Mouse (Mus musculus): ENCODE data around the gene Nek10. TPM values are rescaled to one million over a fixed set of nuclear protein-coding genes. Genes with fewer than 3 reads are reported as not detected.

Nek10 gene
- polyA plus RNA-seq, 1 experiment = 0.08 TPM

GRCm38 (mm10) chr14:14871121-14871520 lies 67.9 kb downstream of the Nek10 start:
- DNase-seq = no peak
- TF ChIP-seq POLR2A (IDR thresholded peaks at IDR 0.05; ENCODE audit: borderline replicate concordance, insufficient read depth, low read length) (no peak), CTCF (IDR thresholded peaks at IDR 0.05; ENCODE audit: borderline replicate concordance, insufficient read depth, low read depth, low read length) (no peak)

GRCm38 (mm10) chr14:14871700-14872099 lies 68.5 kb downstream of the Nek10 start:
- no peak for TF ChIP-seq POLR2A (IDR thresholded peaks at IDR 0.05; ENCODE audit: borderline replicate concordance, insufficient read depth, low read length)
- TF ChIP-seq CTCF (IDR thresholded peaks at IDR 0.05; ENCODE audit: borderline replicate concordance, insufficient read depth, low read depth, low read length) = no peak
- peak; percentile 43 to 67 for DNase-seq
- Histone ChIP-seq H3K4me1 (ENCODE audit: control insufficient read depth, insufficient read depth, low read length) (peaks cover 11% of the 10 kb centered on the region), H3K27ac (ENCODE audit: insufficient read depth, low read length) (no peak overlapping the region), H3K4me3 (replicated peaks; ENCODE audit: insufficient read depth, low read depth, low read length) (no peak overlapping the region), H3K27me3 (ENCODE audit: control insufficient read depth, insufficient read depth, low read length) (no peaks in the 10 kb centered on the region)
- 13% methylated on average over 4 of the region's 4 CpGs for WGBS

More at GRCm38 (mm10) chr14:14871121-14871520, 67.9 kb downstream of the Nek10 start:
- 77% methylated on average over 1 of the region's 1 CpGs for WGBS
- Histone ChIP-seq H3K4me1 (ENCODE audit: control insufficient read depth, insufficient read depth, low read length) (peaks cover 11% of the 10 kb centered on the region), H3K27me3 (ENCODE audit: control insufficient read depth, insufficient read depth, low read length) (no peaks in the 10 kb centered on the region), H3K27ac (ENCODE audit: insufficient read depth, low read length) (no peak overlapping the region), H3K4me3 (replicated peaks; ENCODE audit: insufficient read depth, low read depth, low read length) (no peak overlapping the region)

- H3K4me3 ChIP-seq (replicated peaks; ENCODE audit: insufficient read depth, low read depth, low read length) = no peak overlapping the region
- no peaks in the 10 kb centered on the region for H3K27me3 ChIP-seq (ENCODE audit: control insufficient read depth, insufficient read depth, low read length)
- DNase-seq = peak; percentile 36 to 47
- 21% methylated on average over 4 of the region's 4 CpGs for WGBS
- H3K27ac ChIP-seq (ENCODE audit: insufficient read depth, low read length) = no peak overlapping the region
- peaks cover 8% of the 10 kb centered on the region for H3K4me1 ChIP-seq (ENCODE audit: control insufficient read depth, insufficient read depth, low read length)
- TF ChIP-seq CTCF (IDR thresholded peaks at IDR 0.05; ENCODE audit: borderline replicate concordance, insufficient read depth, low read depth, low read length) = no peak
- no peak for TF ChIP-seq POLR2A (IDR thresholded peaks at IDR 0.05; ENCODE audit: borderline replicate concordance, insufficient read depth, low read length)
Measured at GRCm38 (mm10) chr14:14893932-14894652, 90.9 kb downstream of the Nek10 start.

DNA sequence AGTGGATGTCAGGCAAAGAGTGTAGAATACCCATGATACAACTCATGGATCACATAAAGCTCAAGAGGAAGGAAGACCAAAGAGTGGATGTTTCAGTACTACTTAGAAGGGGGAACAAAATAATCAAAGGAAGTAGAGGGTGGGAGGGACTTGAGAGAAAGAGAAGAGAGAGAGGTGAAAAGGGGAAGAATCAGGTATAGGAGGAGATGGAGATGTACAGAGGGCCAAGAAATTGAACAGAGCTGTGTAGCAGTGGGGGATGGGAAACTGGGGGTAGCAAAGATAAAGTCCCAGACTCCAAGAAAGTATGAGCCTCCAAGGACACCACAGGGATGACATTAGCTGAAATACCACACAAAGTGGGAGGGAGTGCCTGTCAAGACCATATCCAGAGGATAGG lies 91.6 kb downstream of the Nek10 start:
- DNase-seq = no peak
- no peak for TF ChIP-seq CTCF (IDR thresholded peaks at IDR 0.05; ENCODE audit: borderline replicate concordance, insufficient read depth, low read depth, low read length)
- no peak for TF ChIP-seq POLR2A (IDR thresholded peaks at IDR 0.05; ENCODE audit: borderline replicate concordance, insufficient read depth, low read length)
- no peak overlapping the region for H3K4me3 ChIP-seq (replicated peaks; ENCODE audit: insufficient read depth, low read depth, low read length)
- no peak overlapping the region for H3K27ac ChIP-seq (ENCODE audit: insufficient read depth, low read length)
- peaks cover 8% of the 10 kb centered on the region for H3K4me1 ChIP-seq (ENCODE audit: control insufficient read depth, insufficient read depth, low read length)
- no peaks in the 10 kb centered on the region for H3K27me3 ChIP-seq (ENCODE audit: control insufficient read depth, insufficient read depth, low read length)

DNA sequence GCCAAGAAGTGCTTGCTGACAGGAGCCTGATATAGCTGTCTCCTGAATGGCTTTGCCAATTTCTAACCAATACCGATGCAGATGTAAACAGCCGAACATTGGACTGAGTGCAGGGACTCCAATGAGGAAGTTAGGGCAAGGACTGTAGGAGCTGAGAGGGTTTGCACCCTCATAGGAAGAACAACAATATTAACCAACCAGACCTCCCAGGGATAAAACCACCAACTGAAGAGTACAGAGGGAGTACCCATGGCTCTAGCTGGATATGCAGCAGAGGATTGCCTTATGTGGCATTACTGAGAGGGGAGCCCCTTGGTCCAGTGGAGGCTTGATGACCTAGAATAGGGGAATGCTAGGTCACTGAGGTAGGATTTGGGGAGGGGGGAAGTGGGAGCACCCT lies 92.1 kb downstream of the Nek10 start:
- 91% methylated on average over 2 of the region's 2 CpGs for WGBS
- TF ChIP-seq POLR2A (IDR thresholded peaks at IDR 0.05; ENCODE audit: borderline replicate concordance, insufficient read depth, low read length) = no peak
- TF ChIP-seq CTCF (IDR thresholded peaks at IDR 0.05; ENCODE audit: borderline replicate concordance, insufficient read depth, low read depth, low read length) = no peak
- H3K27ac ChIP-seq (ENCODE audit: insufficient read depth, low read length) = no peak overlapping the region
- H3K27me3 ChIP-seq (ENCODE audit: control insufficient read depth, insufficient read depth, low read length) = no peaks in the 10 kb centered on the region
- H3K4me1 ChIP-seq (ENCODE audit: control insufficient read depth, insufficient read depth, low read length) = peaks cover 8% of the 10 kb centered on the region
- no peak for DNase-seq
- no peak overlapping the region for H3K4me3 ChIP-seq (replicated peaks; ENCODE audit: insufficient read depth, low read depth, low read length)

DNA sequence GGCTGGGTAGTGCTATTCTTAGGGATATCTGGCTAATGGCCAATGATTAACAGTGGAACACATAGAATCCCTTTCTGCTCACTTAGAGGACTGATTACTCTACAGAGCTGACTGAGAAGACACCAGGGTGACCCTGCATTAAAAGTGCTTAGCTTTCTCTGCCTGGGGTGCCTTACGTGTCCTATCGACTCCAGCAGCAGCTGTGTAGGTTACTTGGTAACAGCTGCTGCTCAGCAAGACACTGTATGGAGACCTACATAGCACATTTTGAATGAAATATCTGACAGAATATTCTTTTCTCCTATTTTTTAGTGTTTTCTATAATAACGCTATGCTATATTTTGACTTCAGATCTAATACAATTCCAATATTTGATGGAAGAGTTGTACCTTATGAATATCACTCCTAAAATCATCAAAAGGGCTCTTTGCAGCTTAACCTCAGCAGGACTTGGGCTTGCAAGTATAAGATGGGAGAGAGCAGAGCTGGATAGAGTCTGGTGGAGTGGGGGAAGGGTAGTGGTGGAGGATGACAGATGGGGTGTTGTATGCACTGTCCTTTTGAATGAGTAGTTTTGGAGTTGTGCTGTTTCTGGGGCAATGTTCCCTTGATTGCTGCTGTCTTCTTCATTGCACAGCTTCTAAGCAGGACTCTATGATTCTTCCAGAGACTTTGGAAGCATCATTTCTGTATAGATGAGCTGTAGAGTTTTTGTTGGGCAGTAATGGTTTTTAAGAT lies 93.4 kb downstream of the Nek10 start:
- Histone ChIP-seq H3K4me1 (ENCODE audit: control insufficient read depth, insufficient read depth, low read length) (peaks cover 8% of the 10 kb centered on the region), H3K27me3 (ENCODE audit: control insufficient read depth, insufficient read depth, low read length) (no peaks in the 10 kb centered on the region), H3K27ac (ENCODE audit: insufficient read depth, low read length) (no peak overlapping the region), H3K4me3 (replicated peaks; ENCODE audit: insufficient read depth, low read depth, low read length) (no peak overlapping the region)
- TF ChIP-seq POLR2A (IDR thresholded peaks at IDR 0.05; ENCODE audit: borderline replicate concordance, insufficient read depth, low read length) (no peak), CTCF (IDR thresholded peaks at IDR 0.05; ENCODE audit: borderline replicate concordance, insufficient read depth, low read depth, low read length) (no peak)
- no peak for DNase-seq
- WGBS = 47% methylated on average over 3 of the region's 3 CpGs

GRCm38 (mm10) chr14:14904750-14905529 lies 101.7 kb downstream of the Nek10 start:
- no peak for TF ChIP-seq POLR2A (IDR thresholded peaks at IDR 0.05; ENCODE audit: borderline replicate concordance, insufficient read depth, low read length)
- peak; percentile 85 for TF ChIP-seq CTCF (IDR thresholded peaks at IDR 0.05; ENCODE audit: borderline replicate concordance, insufficient read depth, low read depth, low read length)
- WGBS = 13% methylated on average over 9 of the region's 9 CpGs
- DNase-seq = peak; percentile 71 to 73
- Histone ChIP-seq H3K4me1 (ENCODE audit: control insufficient read depth, insufficient read depth, low read length) (no peaks in the 10 kb centered on the region), H3K4me3 (replicated peaks; ENCODE audit: insufficient read depth, low read depth, low read length) (peak overlapping the region; percentile 23), H3K27me3 (ENCODE audit: control insufficient read depth, insufficient read depth, low read length) (no peaks in the 10 kb centered on the region), H3K27ac (ENCODE audit: insufficient read depth, low read length) (no peak overlapping the region)

Data from cerebellum, adult 2 months (tissue).